Comparison of ENCODE assay signal across 29 mouse cellular contexts in genomic region chr12:108912442-108912841, GRCm38 (mm10). TPM values are rescaled to one million over a fixed set of nuclear protein-coding genes. Genes with fewer than 3 reads are reported as not detected.
A peak's percentile ranks its signal among the peaks of the same experiment; 100 is the strongest.
DNase-seq lines count a peak whose midpoint lies in the region; ATAC-seq lines count a peak whose summit lies in the region.
"Had no signal": no experiment of that assay in that cellular context is flagged by ENCODE, and none has a peak within 500 bp of the region (broad histone marks: within the 10 kb centered on the region; RNA-seq: fewer than 3 reads in every experiment).

No protein-coding gene starts in this region.

- no peak overlapping the region for H3K27ac ChIP-seq in liver, embryonic 12.5 days
- H3K27ac ChIP-seq in liver, embryonic 11.5 days (ENCODE audit: low read depth, low read length): no peak overlapping the region
- no peak overlapping the region for H3K27ac ChIP-seq in intestine, embryonic 16.5 days (ENCODE audit: low read length)
- H3K27ac ChIP-seq: embryonic facial prominence, embryonic 12.5 days; embryonic facial prominence, embryonic 15.5 days; heart, embryonic 15.5 days; hindbrain, embryonic 13.5 days had no signal

- no peaks in the 10 kb centered on the region for H3K4me1 ChIP-seq in liver, embryonic 12.5 days
- H3K4me1 ChIP-seq in liver, embryonic 11.5 days (replicated peaks; ENCODE audit: control insufficient read depth, insufficient read depth, low read length): no peaks in the 10 kb centered on the region; the same call in 1 of the 2 replicates
- H3K4me1 ChIP-seq in intestine, embryonic 16.5 days (ENCODE audit: control insufficient read depth, insufficient read depth, low read length): peaks cover 29% of the 10 kb centered on the region
- H3K4me1 ChIP-seq: heart, embryonic 12.5 days had no signal

- H3K4me3 ChIP-seq in liver, embryonic 12.5 days: no peak overlapping the region
- no peak overlapping the region for H3K4me3 ChIP-seq in liver, embryonic 11.5 days (ENCODE audit: low read depth, low read length)
- no peak overlapping the region for H3K4me3 ChIP-seq in intestine, embryonic 16.5 days (ENCODE audit: low read length)
- H3K4me3 ChIP-seq: embryonic facial prominence, embryonic 12.5 days; embryonic facial prominence, embryonic 15.5 days; heart, embryonic 12.5 days; heart, embryonic 15.5 days; hindbrain, embryonic 10.5 days; hindbrain, embryonic 13.5 days had no signal

- no peak overlapping the region for H3K9ac ChIP-seq in liver, embryonic 12.5 days
- no peak overlapping the region for H3K9ac ChIP-seq in liver, embryonic 11.5 days (ENCODE audit: low read depth, low read length)
- H3K9ac ChIP-seq in intestine, embryonic 16.5 days (ENCODE audit: low read depth, low read length): no peak overlapping the region
- H3K9ac ChIP-seq: embryonic facial prominence, embryonic 12.5 days; embryonic facial prominence, embryonic 15.5 days; forebrain, postnatal 0 days; heart, embryonic 12.5 days; heart, embryonic 15.5 days; hindbrain, embryonic 13.5 days had no signal

- no peaks in the 10 kb centered on the region for H3K9me3 ChIP-seq in liver, embryonic 12.5 days (replicated peaks)
- H3K9me3 ChIP-seq in liver, embryonic 11.5 days (ENCODE audit: control insufficient read depth, low read length): no peaks in the 10 kb centered on the region
- H3K9me3 ChIP-seq in intestine, embryonic 16.5 days (ENCODE audit: control insufficient read depth, low read length): no peaks in the 10 kb centered on the region
- H3K9me3 ChIP-seq: embryonic facial prominence, embryonic 12.5 days; embryonic facial prominence, embryonic 15.5 days; heart, embryonic 12.5 days; heart, embryonic 15.5 days; hindbrain, embryonic 10.5 days; hindbrain, embryonic 13.5 days had no signal

- H3K27me3 ChIP-seq in liver, embryonic 12.5 days (replicated peaks): no peaks in the 10 kb centered on the region
- no peaks in the 10 kb centered on the region for H3K27me3 ChIP-seq in liver, embryonic 11.5 days (replicated peaks; ENCODE audit: control insufficient read depth, insufficient read depth, low read length)
- no peaks in the 10 kb centered on the region for H3K27me3 ChIP-seq in intestine, embryonic 16.5 days (replicated peaks; ENCODE audit: control insufficient read depth, insufficient read depth, low read length)
- H3K27me3 ChIP-seq: heart, embryonic 12.5 days; heart, embryonic 15.5 days had no signal

- no peak overlapping the region for H3K4me2 ChIP-seq in liver, embryonic 12.5 days
- no peak overlapping the region for H3K4me2 ChIP-seq in liver, embryonic 11.5 days
- no peak overlapping the region for H3K4me2 ChIP-seq in intestine, embryonic 16.5 days (ENCODE audit: low read depth, low read length)
- H3K4me2 ChIP-seq: embryonic facial prominence, embryonic 12.5 days; embryonic facial prominence, embryonic 15.5 days; heart, embryonic 12.5 days; heart, embryonic 15.5 days; hindbrain, embryonic 13.5 days had no signal

- 70% methylated on average over 2 of the region's 2 CpGs for WGBS in liver, embryonic 12.5 days (ENCODE audit: insufficient replicate concordance)
- WGBS in liver, embryonic 11.5 days: 83% methylated on average over 2 of the region's 2 CpGs
- 91% methylated on average over 2 of the region's 2 CpGs for WGBS in intestine, embryonic 16.5 days

- no peak for DNase-seq in liver, embryonic 11.5 days (ENCODE audit: low spot score)
- peak; percentile 60 for DNase-seq in fibroblast of lung, adult 2 months (ENCODE audit: low read depth)
- no peak for DNase-seq in adrenal gland, adult 8-10 months
- DNase-seq: adrenal gland, postnatal 10 days; adrenal gland, postnatal 36 days; cerebellum, adult 11 months; cerebellum, adult 2 months; cerebellum, adult 9-11 months; cerebellum, postnatal 25 days; forebrain, postnatal 0 days; gastrocnemius, postnatal 25 days; heart, adult 18-20 months; heart, postnatal 10 days; heart, postnatal 36 days had no signal

- 0 out of 2 replicates have a peak, but pooled peaks have one; percentile 13 for ATAC-seq in liver, embryonic 12.5 days
- ATAC-seq in liver, embryonic 11.5 days (replicated peaks; ENCODE audit: low FRiP score): no peak
- ATAC-seq in megakaryocyte progenitor cell, adult 5-6 weeks (replicated peaks; ENCODE audit: poor library complexity): 0 out of 2 replicates have a peak, but pooled peaks have one; percentile 4
- ATAC-seq in intestine, embryonic 16.5 days: no peak
- ATAC-seq: activated CD4-positive, CD25-positive, alpha-beta regulatory T cell, adult 4 months; CD4-positive, CD25-positive, alpha-beta regulatory T cell, adult 4 months; forebrain, embryonic 14.5 days; forebrain, postnatal 0 days; hindbrain, embryonic 16.5 days; inflammation-experienced regulatory T-cells, adult 6 months; intestine, postnatal 0 days had no signal

- no peaks in the 10 kb centered on the region for H3K36me3 ChIP-seq in liver, embryonic 12.5 days
- H3K36me3 ChIP-seq in liver, embryonic 11.5 days (ENCODE audit: control insufficient read depth, insufficient read depth, low read length): no peaks in the 10 kb centered on the region
- no peaks in the 10 kb centered on the region for H3K36me3 ChIP-seq in intestine, embryonic 16.5 days (ENCODE audit: control insufficient read depth, insufficient read depth, low read length)
- H3K36me3 ChIP-seq: embryonic facial prominence, embryonic 12.5 days; embryonic facial prominence, embryonic 15.5 days; heart, embryonic 12.5 days; heart, embryonic 15.5 days; hindbrain, embryonic 10.5 days; hindbrain, embryonic 13.5 days had no signal

RNA-seq across cellular contexts. Expression of gene Wars, which starts 18.5 kb away (rescaled TPM):
- 58.8 and 61.7 TPM in 2 replicates for polyA plus RNA-seq in liver, embryonic 12.5 days (2016; fragmentation: Nextera tagmentation; extraction: Ambion mirVana)
- polyA plus RNA-seq in liver, embryonic 11.5 days (2014; fragmentation: Nextera tagmentation; extraction: Ambion mirVana): 90.8 and 102 TPM in 2 replicates
- total RNA-seq in megakaryocyte progenitor cell, adult 5-6 weeks (2015): 25.1 and 32.0 TPM in 2 replicates
- total RNA-seq in megakaryocyte progenitor cell, adult 5-6 weeks (2017): 53.3 and 59.3 TPM in 2 replicates
- total RNA-seq in adrenal gland, adult 8-10 months (2022): 10 to 100 TPM; 63.1 to 70.0 (median 66.8) TPM
- 79.9 and 82.8 TPM in 2 replicates for polyA plus RNA-seq in intestine, embryonic 16.5 days (2015; fragmentation: Nextera tagmentation; extraction: Ambion mirVana)

RNA-seq across cellular contexts. Expression of gene Wdr25, which starts 19.0 kb away (rescaled TPM):
- 5.2 and 5.3 TPM in 2 replicates for polyA plus RNA-seq in liver, embryonic 12.5 days (2016; fragmentation: Nextera tagmentation; extraction: Ambion mirVana)
- polyA plus RNA-seq in liver, embryonic 11.5 days (2014; fragmentation: Nextera tagmentation; extraction: Ambion mirVana): 4.1 and 5.3 TPM in 2 replicates
- total RNA-seq in megakaryocyte progenitor cell, adult 5-6 weeks (2015): 2.1 and 3.0 TPM in 2 replicates
- 3.9 and 4.7 TPM in 2 replicates for total RNA-seq in megakaryocyte progenitor cell, adult 5-6 weeks (2017)
- 1 to 10 TPM; 8.1 to 9.6 (median 8.4) TPM for total RNA-seq in adrenal gland, adult 8-10 months (2022)
- 6.9 TPM in 2 replicates for polyA plus RNA-seq in intestine, embryonic 16.5 days (2015; fragmentation: Nextera tagmentation; extraction: Ambion mirVana)

Comparison
In these comparisons a context has a peak if more than half of its experiments do, and no peak if none do; other contexts are left out.
1. ATAC-seq: peak in liver, embryonic 12.5 days (single experiment) and megakaryocyte progenitor cell, adult 5-6 weeks (single experiment); none in liver, embryonic 11.5 days (single experiment) and intestine, embryonic 16.5 days (single experiment).